Comparison of ENCODE assay signal across 8 mouse cellular contexts in genomic region chr14:124191913-124192814, GRCm38 (mm10).
DNase-seq lines count a peak whose midpoint lies in the region; ATAC-seq and TF ChIP-seq lines count a peak whose summit lies in the region.

No protein-coding gene starts in this region.

- H3K27ac ChIP-seq in forebrain, embryonic 14.5 days (ENCODE audit: low read depth, low read length) = peak overlapping the region; percentile 44; the same call in 1 of the 2 replicates
- peak overlapping the region; percentile 75 for H3K27ac ChIP-seq in hindbrain, postnatal 0 days
- no peak overlapping the region for H3K27ac ChIP-seq in limb, embryonic 10.5 days

- ATAC-seq in forebrain, embryonic 14.5 days = peak; percentile 88
- peak; percentile 88 for ATAC-seq in hindbrain, postnatal 0 days

- peak overlapping the region; percentile 49 for H3K4me3 ChIP-seq in forebrain, embryonic 14.5 days (ENCODE audit: low read depth, low read length)
- peak overlapping the region; percentile 63 for H3K4me3 ChIP-seq in hindbrain, postnatal 0 days (ENCODE audit: low read length)
- H3K4me3 ChIP-seq in limb, embryonic 10.5 days = peak overlapping the region; percentile 42

- no peaks in the 10 kb centered on the region; the same call in 1 of the 2 replicates for H3K27me3 ChIP-seq in forebrain, embryonic 14.5 days (replicated peaks; ENCODE audit: control insufficient read depth, insufficient read depth, low read length)
- H3K27me3 ChIP-seq in hindbrain, postnatal 0 days (ENCODE audit: insufficient read depth, low read length) = no peaks in the 10 kb centered on the region
- peaks cover 38% of the 10 kb centered on the region for H3K27me3 ChIP-seq in limb, embryonic 10.5 days (ENCODE audit: low read depth, poor library complexity, severe bottlenecking)

- no peaks in the 10 kb centered on the region for H3K36me3 ChIP-seq in forebrain, embryonic 14.5 days (ENCODE audit: control insufficient read depth, insufficient read depth, low read length)
- H3K36me3 ChIP-seq in hindbrain, postnatal 0 days (ENCODE audit: insufficient read depth, low read length) = no peaks in the 10 kb centered on the region
- H3K36me3 ChIP-seq in limb, embryonic 10.5 days = no peaks in the 10 kb centered on the region

- peak overlapping the region; percentile 75 for H3K9ac ChIP-seq in forebrain, embryonic 14.5 days (ENCODE audit: low read length)
- H3K9ac ChIP-seq in hindbrain, postnatal 0 days (replicated peaks; ENCODE audit: low read length) = peak overlapping the region; percentile 71

- H3K4me2 ChIP-seq in forebrain, embryonic 14.5 days (ENCODE audit: low read length) = peak overlapping the region; percentile 93
- H3K4me2 ChIP-seq in hindbrain, postnatal 0 days (ENCODE audit: low read depth, low read length) = peak overlapping the region; percentile 89

- peaks cover 5% of the 10 kb centered on the region for H3K4me1 ChIP-seq in forebrain, embryonic 14.5 days (ENCODE audit: control insufficient read depth, insufficient read depth, low read length)
- no peaks in the 10 kb centered on the region for H3K4me1 ChIP-seq in hindbrain, postnatal 0 days (ENCODE audit: insufficient read depth, low read length)
- peaks cover 12% of the 10 kb centered on the region; the same call in 1 of the 2 replicates for H3K4me1 ChIP-seq in limb, embryonic 10.5 days

- under 1% methylated on average over 42 of the region's 42 CpGs for whole genome bisulfite sequencing in forebrain, embryonic 14.5 days
- under 1% methylated on average over 41 of the region's 42 CpGs for WGBS in hindbrain, postnatal 0 days
- WGBS in limb, embryonic 10.5 days = 1% methylated on average over 42 of the region's 42 CpGs

- DNase-seq in kidney, adult 9 months = peak; percentile 1
- no peak for DNase-seq in kidney, adult 11 months
- peak; percentile 61 for DNase-seq in cerebellum, adult 11 months
- peak; percentile 70 for DNase-seq in forebrain, embryonic 14.5 days (ENCODE audit: low spot score)
- peak; percentile 79 for DNase-seq in hindbrain, postnatal 0 days (ENCODE audit: low spot score)
- peak; percentile 58 for DNase-seq in limb, embryonic 10.5 days (ENCODE audit: low spot score)
- peak; percentile 85 for DNase-seq in retina, postnatal 1 day
- DNase-seq in adipocyte (ENCODE audit: low spot score) = no peak

- TF ChIP-seq CTCF in hindbrain, postnatal 0 days (IDR thresholded peaks at IDR 0.05; ENCODE audit: low read depth) = peak; percentile 68

- H3K9me3 ChIP-seq in forebrain, embryonic 14.5 days (replicated peaks; ENCODE audit: control insufficient read depth, low read length) = no peaks in the 10 kb centered on the region
- no peaks in the 10 kb centered on the region for H3K9me3 ChIP-seq in hindbrain, postnatal 0 days (ENCODE audit: low read length)
- H3K9me3 ChIP-seq in limb, embryonic 10.5 days (replicated peaks) = no peaks in the 10 kb centered on the region

Comparison
In these comparisons a context has a peak if more than half of its experiments do, and no peak if none do; other contexts are left out.
1. DNase-seq: peak in kidney, adult 9 months (single experiment), cerebellum, adult 11 months (single experiment), forebrain, embryonic 14.5 days (single experiment), hindbrain, postnatal 0 days (single experiment), limb, embryonic 10.5 days (single experiment) and retina, postnatal 1 day (single experiment); none in kidney, adult 11 months (single experiment) and adipocyte (single experiment).
2. Peak in every context shown above with its lines, with median percentiles within 50 percentile points of each other: H3K4me3 ChIP-seq.